Mouse (Mus musculus) ZHBTc4 (cell line): ENCODE data around the gene Gpr150.

Experiments used
- DNase-seq: peaks from one replicate; pipeline ENCODE4 v3.0.0-alpha.2; 2011; ENCODE audit warnings: low read depth, low spot score

Gpr150 gene

GRCm38 (mm10) chr13:76056896-76057266 lies at the start of gene Gpr150:
Gene Gpr150 (minus strand): TSS chr13:76056996.
- DNase-seq: no peak

- no peak for DNase-seq
Observed at GRCm38 (mm10) chr13:76101989-76102388, 45.2 kb upstream of the Gpr150 start.

- peak; percentile 98 for DNase-seq
Observed at GRCm38 (mm10) chr13:76098493-76099303, 41.9 kb upstream of the Gpr150 start, which contains the start of the genes Arsk and Ttc37. Gene Arsk (minus strand): TSS chr13:76098660. Gene Ttc37 (plus strand): TSS chr13:76098734.

- DNase-seq: peak; percentile 92
Observed at GRCm38 (mm10) chr13:76098116-76098492, 41.3 kb upstream of the Gpr150 start.

- no peak for DNase-seq
Observed at GRCm38 (mm10) chr13:76074323-76074722, 17.5 kb upstream of the Gpr150 start.

GRCm38 (mm10) chr13:76064363-76064945 lies 7.7 kb upstream of the Gpr150 start:
- DNase-seq: peak; percentile 34

- DNase-seq: no peak
Observed at GRCm38 (mm10) chr13:76063548-76063947, 6.8 kb upstream of the Gpr150 start.

GRCm38 (mm10) chr13:76062569-76062968 lies 5.8 kb upstream of the Gpr150 start:
- no peak for DNase-seq

GRCm38 (mm10) chr13:76062126-76062525 lies 5.3 kb upstream of the Gpr150 start:
- DNase-seq: no peak

- DNase-seq: no peak
Observed at GRCm38 (mm10) chr13:76059591-76059990, 2.8 kb upstream of the Gpr150 start.

GRCm38 (mm10) chr13:76057267-76058069 lies 672 bp upstream of the Gpr150 start:
- no peak for DNase-seq

- DNase-seq: peak; percentile 92
Observed at GRCm38 (mm10) chr13:76056261-76056724, 503 bp downstream of the Gpr150 start.

- peak; percentile 64 for DNase-seq
Observed at GRCm38 (mm10) chr13:76055391-76056232, 1.2 kb downstream of the Gpr150 start.

- no peak for DNase-seq
Observed at GRCm38 (mm10) chr13:76044971-76045370, 11.8 kb downstream of the Gpr150 start.

GRCm38 (mm10) chr13:76042455-76042854 lies 14.3 kb downstream of the Gpr150 start:
- no peak for DNase-seq

- DNase-seq: no peak
Observed at GRCm38 (mm10) chr13:76024588-76024987, 32.2 kb downstream of the Gpr150 start.

- DNase-seq: no peak
Observed at GRCm38 (mm10) chr13:76021782-76022181, 35.0 kb downstream of the Gpr150 start.

GRCm38 (mm10) chr13:76018844-76019400 lies 37.9 kb downstream of the Gpr150 start:
- DNase-seq: no peak

GRCm38 (mm10) chr13:76017974-76018843 lies 38.6 kb downstream of the Gpr150 start, which contains the start of gene Rfesd:
Gene Rfesd (minus strand): TSS chr13:76018719.
- peak; percentile 99 for DNase-seq

- DNase-seq: peak; percentile 8
Observed at GRCm38 (mm10) chr13:76017465-76017864, 39.3 kb downstream of the Gpr150 start.
